Mouse (Mus musculus): ENCODE results near the gene Zbtb42. TPM values are rescaled to one million over a fixed set of nuclear protein-coding genes. Genes with fewer than 3 reads are reported as not detected.
A peak's percentile ranks its signal among the peaks of the same experiment; 100 is the strongest.

The Zbtb42 gene
- total and polyA plus RNA-seq, 3 experiments, result 7.6 to 11.4 TPM; not detected in 1

GRCm38 (mm10) chr12:112677943-112678554 lies 579 bp upstream of the Zbtb42 start:
- TF ChIP-seq TBP (IDR thresholded peaks at IDR 0.05; ENCODE audit: low read depth, low read length) (no peak), MYB (IDR thresholded peaks at IDR 0.05; ENCODE audit: low read depth, low read length) (no peak), MAZ (IDR thresholded peaks at IDR 0.05; ENCODE audit: low read depth, low read length) (no peak), MAFK (IDR thresholded peaks at IDR 0.05; ENCODE audit: borderline replicate concordance, low read depth, low read length) (no peak), RAD21 (IDR thresholded peaks at IDR 0.05; ENCODE audit: low read depth, low read length) (no peak), MEF2A (IDR thresholded peaks at IDR 0.05; ENCODE audit: extremely low read depth, insufficient replicate concordance, low read depth, low read length, poor library complexity, severe bottlenecking) (no peak), CHD2 (IDR thresholded peaks at IDR 0.05; ENCODE audit: low read length) (no peak), USF2 (IDR thresholded peaks at IDR 0.05; ENCODE audit: borderline replicate concordance in 1 of 2, insufficient read depth in 1 of 2, low read depth in 1 of 2, low read length in 2 of 2) (no peak)
- Histone ChIP-seq H3K79me2 (ENCODE audit: control insufficient read depth, insufficient read depth, low read length, poor library complexity) (peaks cover 17% of the 10 kb centered on the region), H3K9ac (ENCODE audit: control insufficient read depth, low read depth, low read length, poor library complexity, severe bottlenecking) (peak overlapping the region; percentile 78), H3K27me3 (ENCODE audit: control insufficient read depth in 1 of 2, insufficient read depth in 2 of 2, low read length in 2 of 2) (no peaks in the 10 kb centered on the region), H3K4me3 (ENCODE audit: control insufficient read depth in 1 of 2, insufficient read depth in 1 of 2, low read depth in 2 of 2, low read length in 2 of 2) (peak overlapping the region; percentile 69 to 95; a peak in 3 of 4 replicates), H3K36me3 (ENCODE audit: control insufficient read depth in 1 of 2, insufficient read depth in 2 of 2, low read length in 2 of 2) (peaks cover 0 to 11% of the 10 kb centered on the region in 2 experiments; a peak in 2 of 4 replicates), H3K27ac (ENCODE audit: control insufficient read depth, low read depth, low read length) (no peak overlapping the region), H3K9me3 (replicated peaks; ENCODE audit: insufficient read depth, low read length) (no peaks in the 10 kb centered on the region), H3K4me1 (ENCODE audit: control insufficient read depth in 1 of 2, insufficient read depth in 2 of 2, low read length in 2 of 2) (peaks cover 4 to 36% of the 10 kb centered on the region in 2 experiments)
- no peak for DNase-seq (ENCODE audit: low read depth, low spot score)

DNA sequence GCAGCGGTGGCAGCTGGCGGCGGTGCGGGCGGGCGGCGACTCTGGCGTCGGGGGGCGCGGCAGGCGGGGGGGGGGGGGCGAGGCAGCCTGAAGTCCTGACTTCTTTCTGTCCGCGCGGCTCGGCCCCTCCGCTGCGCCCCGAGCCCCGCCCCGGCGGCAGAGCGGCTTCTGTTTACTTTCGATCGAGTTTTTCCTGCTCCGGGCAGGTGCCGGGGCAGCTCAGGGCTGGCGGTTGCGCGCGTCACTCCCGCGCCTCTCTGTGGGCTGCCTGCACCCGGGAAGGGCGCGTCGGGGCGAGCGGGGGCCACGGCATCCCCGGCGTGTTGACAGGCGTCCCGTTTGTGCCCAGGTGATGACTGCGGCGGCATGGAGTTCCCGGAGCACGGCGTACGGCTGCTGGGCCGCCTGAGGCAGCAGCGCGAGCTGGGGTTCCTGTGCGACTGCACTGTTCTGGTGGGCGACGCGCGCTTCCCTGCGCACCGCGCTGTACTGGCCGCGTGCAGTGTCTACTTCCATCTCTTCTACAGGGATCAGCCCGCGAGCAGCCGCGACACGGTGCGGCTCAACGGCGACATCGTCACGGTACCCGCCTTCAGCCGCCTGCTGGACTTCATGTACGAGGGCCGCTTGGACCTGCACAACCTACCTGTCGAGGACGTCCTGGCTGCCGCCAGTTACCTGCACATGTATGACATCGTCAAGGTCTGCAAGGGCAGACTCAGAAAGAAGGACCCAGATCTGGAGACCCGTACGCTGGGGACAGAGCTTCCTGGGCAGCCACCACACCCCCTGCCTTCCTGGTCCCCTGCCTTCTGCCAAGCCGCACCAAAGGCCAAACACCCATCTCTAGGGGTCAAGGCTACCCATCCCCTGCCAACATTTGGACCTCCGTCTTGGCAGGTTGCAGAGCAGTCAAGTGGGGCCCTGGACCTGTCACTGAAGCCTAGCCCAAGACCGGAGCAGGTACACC lies 684 bp downstream of the Zbtb42 start:
- H3K36me3 ChIP-seq (ENCODE audit: control insufficient read depth in 1 of 2, insufficient read depth in 2 of 2, low read length in 2 of 2), result peaks cover 0 to 11% of the 10 kb centered on the region in 2 experiments; a peak in 2 of 4 replicates
- H3K79me2 ChIP-seq (ENCODE audit: control insufficient read depth, insufficient read depth, low read length, poor library complexity), result peaks cover 5% of the 10 kb centered on the region; the same call in 1 of the 2 replicates
- H3K27me3 ChIP-seq (ENCODE audit: control insufficient read depth in 1 of 2, insufficient read depth in 2 of 2, low read length in 2 of 2), result no peaks in the 10 kb centered on the region
- peak; percentile 80 for DNase-seq (ENCODE audit: low read depth, low spot score)
- H3K9me3 ChIP-seq (replicated peaks; ENCODE audit: insufficient read depth, low read length), result no peaks in the 10 kb centered on the region
- peaks cover 4 to 35% of the 10 kb centered on the region in 2 experiments for H3K4me1 ChIP-seq (ENCODE audit: control insufficient read depth in 1 of 2, insufficient read depth in 2 of 2, low read length in 2 of 2)
- peak overlapping the region; percentile 78 for H3K9ac ChIP-seq (ENCODE audit: control insufficient read depth, low read depth, low read length, poor library complexity, severe bottlenecking)
- peak overlapping the region; percentile 69 to 95 for H3K4me3 ChIP-seq (ENCODE audit: control insufficient read depth in 1 of 2, insufficient read depth in 1 of 2, low read depth in 2 of 2, low read length in 2 of 2)
- no peak overlapping the region for H3K27ac ChIP-seq (ENCODE audit: control insufficient read depth, low read depth, low read length)
- TF ChIP-seq TCF12 (IDR thresholded peaks at IDR 0.05; ENCODE audit: low read depth, low read length) (no peak), ELF1 (IDR thresholded peaks at IDR 0.05; ENCODE audit: low read depth, low read length) (peak; percentile 15; the same call in 1 of the 2 replicates), ZKSCAN1 (IDR thresholded peaks at IDR 0.05; ENCODE audit: low read depth, low read length) (0 out of 2 replicates have a peak, but pooled peaks have one; percentile 17), POLR2AphosphoS5 (IDR thresholded peaks at IDR 0.05; ENCODE audit: borderline replicate concordance, low read depth, low read length) (no peak; the same call in 1 of the 2 replicates), ZC3H11A (IDR thresholded peaks at IDR 0.05; ENCODE audit: low read depth, low read length) (no peak), UBTF (IDR thresholded peaks at IDR 0.05; ENCODE audit: borderline replicate concordance, insufficient read depth, low read depth, low read length) (0 out of 2 replicates have a peak, but pooled peaks have one; percentile 13), NELFE (IDR thresholded peaks at IDR 0.05; ENCODE audit: low read depth, low read length) (no peak), NRF1 (IDR thresholded peaks at IDR 0.05; ENCODE audit: insufficient read depth, low read depth, low read length, poor library complexity, severe bottlenecking) (peak; percentile 57), HCFC1 (IDR thresholded peaks at IDR 0.05; ENCODE audit: low read depth, low read length) (0 out of 2 replicates have a peak, but pooled peaks have one; percentile 10), MEF2A (IDR thresholded peaks at IDR 0.05; ENCODE audit: extremely low read depth, insufficient replicate concordance, low read depth, low read length, poor library complexity, severe bottlenecking) (no peak), ETS1 (IDR thresholded peaks at IDR 0.05; ENCODE audit: low read depth, low read length) (0 out of 2 replicates have a peak, but pooled peaks have one; percentile 14), ZNF384 (IDR thresholded peaks at IDR 0.05; ENCODE audit: low read depth, low read length) (no peak), JUND (IDR thresholded peaks at IDR 0.05; ENCODE audit: low read depth, low read length) (no peak), USF1 (IDR thresholded peaks at IDR 0.05; ENCODE audit: low read depth, low read length) (no peak), MYC (IDR thresholded peaks at IDR 0.05; ENCODE audit: low read depth, low read length) (0 out of 2 replicates have a peak, but pooled peaks have one; percentile 11), E2F4 (IDR thresholded peaks at IDR 0.05; ENCODE audit: borderline replicate concordance, low read depth, low read length) (no peak), MAX (IDR thresholded peaks at IDR 0.05; ENCODE audit: low read length) (peak; percentile 63), SIN3A (IDR thresholded peaks at IDR 0.05; ENCODE audit: low read length) (peak; percentile 86), SMC3 (IDR thresholded peaks at IDR 0.05; ENCODE audit: low read depth, low read length) (0 out of 2 replicates have a peak, but pooled peaks have one; percentile 4), MYB (IDR thresholded peaks at IDR 0.05; ENCODE audit: low read depth, low read length) (no peak), CHD2 (IDR thresholded peaks at IDR 0.05; ENCODE audit: low read length) (no peak)
